Comparison of ENCODE assay signal across 21 mouse cellular contexts in the genomic region with DNA sequence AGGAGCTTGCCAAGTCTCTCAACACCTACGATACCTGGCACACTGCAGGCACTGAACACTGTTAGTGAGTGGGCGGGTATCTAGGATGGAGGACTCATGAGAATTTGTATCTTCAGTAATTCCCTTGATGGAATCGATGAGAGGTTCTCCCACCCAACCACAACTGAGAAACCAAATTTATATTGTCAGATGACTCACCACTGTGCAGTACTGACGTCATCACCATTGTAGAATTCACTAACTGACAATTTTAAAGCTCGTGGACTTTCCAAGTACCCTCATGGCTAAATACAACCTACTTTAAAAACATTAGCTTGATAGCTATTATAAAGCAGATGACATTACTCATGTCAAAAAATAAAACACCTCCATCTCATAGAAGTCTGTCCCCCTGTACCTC.
DNase-seq lines count a peak whose midpoint lies in the region.
"Had no signal": no experiment of that assay in that cellular context is flagged by ENCODE, and none has a peak within 500 bp of the region (broad histone marks: within the 10 kb centered on the region; RNA-seq: fewer than 3 reads in every experiment).

No protein-coding gene starts in this region.

- H3K9me3 ChIP-seq in heart, embryonic 10.5 days: no peaks in the 10 kb centered on the region
- H3K9me3 ChIP-seq: embryonic facial prominence, embryonic 12.5 days; forebrain, embryonic 12.5 days; heart, embryonic 13.5 days; hindbrain, embryonic 15.5 days had no signal

- no peaks in the 10 kb centered on the region for H3K36me3 ChIP-seq in heart, embryonic 10.5 days
- H3K36me3 ChIP-seq: embryonic facial prominence, embryonic 12.5 days; forebrain, embryonic 12.5 days; G1E; heart, embryonic 13.5 days; hindbrain, embryonic 15.5 days had no signal

- no peak overlapping the region for H3K27ac ChIP-seq in heart, embryonic 10.5 days
- H3K27ac ChIP-seq: embryonic facial prominence, embryonic 12.5 days; forebrain, embryonic 12.5 days; heart, adult 2 months; heart, embryonic 13.5 days; hindbrain, embryonic 15.5 days had no signal

- H3K27me3 ChIP-seq in heart, embryonic 10.5 days (ENCODE audit: insufficient read depth, poor library complexity, severe bottlenecking): no peaks in the 10 kb centered on the region
- H3K27me3 ChIP-seq: embryonic facial prominence, embryonic 12.5 days; forebrain, embryonic 12.5 days; heart, embryonic 13.5 days; hindbrain, embryonic 15.5 days had no signal

- whole genome bisulfite sequencing in heart, embryonic 10.5 days: 77% methylated on average over 5 of the region's 5 CpGs

- DNase-seq in CD4-positive helper T cell, adult 2 months (ENCODE audit: low read depth, low spot score): peak; percentile 64
- DNase-seq in NIH3T3 (ENCODE audit: low read depth): peak; percentile 48
- peak; percentile 70 for DNase-seq in induced T-regulatory cell, adult 2 months (ENCODE audit: low read depth)
- no peak for DNase-seq in ovary, postnatal 10 days (ENCODE audit: low spot score)
- DNase-seq in ovary, postnatal 14 days (ENCODE audit: low spot score): no peak
- no peak for DNase-seq in heart, embryonic 10.5 days (ENCODE audit: low spot score)
- DNase-seq in right cerebral cortex, postnatal 36 days (ENCODE audit: low spot score in 2 of 2): no peak
- DNase-seq: adrenal gland, adult 2 months; adrenal gland, postnatal 25 days; B cell, adult 2 months; cerebellum, adult 9-10 months; cerebellum, postnatal 25 days; gastrocnemius, postnatal 14 days; heart, adult 2 months; heart, postnatal 36 days; kidney, adult 11 months had no signal

- no peaks in the 10 kb centered on the region; the same call in 1 of the 2 replicates for H3K4me1 ChIP-seq in heart, embryonic 10.5 days
- H3K4me1 ChIP-seq: embryonic facial prominence, embryonic 12.5 days; forebrain, embryonic 12.5 days; hindbrain, embryonic 15.5 days had no signal

- H3K4me3 ChIP-seq in heart, embryonic 10.5 days: no peak overlapping the region
- H3K4me3 ChIP-seq: embryonic facial prominence, embryonic 12.5 days; forebrain, embryonic 12.5 days; heart, adult 2 months; heart, embryonic 13.5 days; hindbrain, embryonic 15.5 days had no signal

Comparison
In these comparisons a context has a peak if more than half of its experiments do, and no peak if none do; other contexts are left out.
1. DNase-seq: peak in CD4-positive helper T cell, adult 2 months (single experiment), NIH3T3 (single experiment) and induced T-regulatory cell, adult 2 months (single experiment); none in ovary, postnatal 10 days (single experiment), ovary, postnatal 14 days (single experiment), heart, embryonic 10.5 days (single experiment) and right cerebral cortex, postnatal 36 days (0 of 2).